Mouse (Mus musculus): ENCODE data around the gene Cep57l1. TPM values are rescaled to one million over a fixed set of nuclear protein-coding genes. Genes with fewer than 3 reads are reported as not detected.

Gene Cep57l1
- 1 to 10 TPM; 2.8 to 2.9 TPM for total RNA-seq (2023)

GRCm38 (mm10) chr10:41809771-41810563, at the start of gene Cep57l1, which contains the start of gene Sesn1:
TSS of gene Cep57l1 (minus strand) at chr10:41809871.
TSS of gene Sesn1 (plus strand) at chr10:41809935.

GRCm38 (mm10) chr10:41716029-41716897, 93.4 kb downstream of the Cep57l1 start, which contains the start of gene Ccdc162:
TSS of gene Ccdc162 (minus strand) at chr10:41716634.

Other genes with a start within 250 kb of the Cep57l1 start
- gene Ccdc162, start 93.2 kb downstream of the Cep57l1 start, total RNA-seq (2023): not detected
- gene Sesn1, start 64 bp upstream of the Cep57l1 start, total RNA-seq (2023): 10 to 100 TPM; 21.6 to 22.3 TPM
- gene Armc2, start 208.6 kb upstream of the Cep57l1 start, total RNA-seq (2023): 1 to 10 TPM in 1 of 2 experiments, under 1 TPM in 1; 0.82 to 1.2 TPM